Mouse (Mus musculus): ENCODE measurements at regions not wholly inside any gene's neighbourhood (a gene's known extent, or its start where the extent isn't known, plus 50 kb on each side); places are given as distances from the start of the nearest gene placed in this dataset.

DNA sequence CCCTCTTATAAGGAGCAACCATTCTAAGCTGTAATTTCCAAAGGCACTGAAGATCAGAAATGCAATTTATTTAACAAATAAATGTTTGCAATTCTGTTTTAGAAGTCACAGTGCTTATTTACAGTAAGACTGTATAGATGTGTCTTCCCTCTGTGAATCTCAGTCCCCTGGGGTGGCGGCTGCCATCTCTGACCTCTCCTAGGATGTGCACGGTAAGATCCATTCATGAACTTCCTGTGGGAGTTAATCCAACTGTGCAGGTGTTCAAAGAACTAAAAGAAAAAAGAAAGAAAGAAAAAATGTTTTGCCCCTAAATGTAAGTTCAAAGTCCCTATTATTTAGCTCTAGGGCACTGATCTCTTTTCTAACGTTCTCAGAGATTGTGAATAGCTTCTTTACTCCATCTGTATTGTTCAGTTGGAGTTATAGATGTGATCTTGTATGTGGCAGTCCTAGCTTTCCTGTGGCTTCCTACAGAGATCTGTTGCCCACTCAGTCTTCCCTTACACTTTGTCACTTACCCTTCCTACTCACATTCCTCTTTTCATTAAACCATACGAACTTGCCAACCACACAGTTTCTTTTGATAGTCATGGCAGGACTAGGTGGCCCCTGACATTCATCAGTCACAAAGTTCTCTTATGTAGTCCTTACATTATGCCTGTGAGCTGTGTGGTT is 346.0 kb upstream of the Alcam start:
- no peak for ATAC-seq (replicated peaks; ENCODE audit: low read depth, poor library complexity, severe bottlenecking)

- ATAC-seq (replicated peaks; ENCODE audit: low read depth, poor library complexity, severe bottlenecking), result no peak
Observed at GRCm38 (mm10) chr16:52795184-52795583, 341.3 kb upstream of the Alcam start.

- ATAC-seq (replicated peaks; ENCODE audit: low read depth, poor library complexity, severe bottlenecking), result no peak
Observed at GRCm38 (mm10) chr16:52789946-52790345, 336.1 kb upstream of the Alcam start.

GRCm38 (mm10) chr16:52747744-52748143 is 293.9 kb upstream of the Alcam start:
- ATAC-seq (replicated peaks; ENCODE audit: low read depth, poor library complexity, severe bottlenecking), result no peak

- ATAC-seq (replicated peaks; ENCODE audit: low read depth, poor library complexity, severe bottlenecking), result no peak
Observed at GRCm38 (mm10) chr16:52746186-52746585, 292.3 kb upstream of the Alcam start.

GRCm38 (mm10) chr16:52744720-52745119 is 290.8 kb upstream of the Alcam start:
- ATAC-seq (replicated peaks; ENCODE audit: low read depth, poor library complexity, severe bottlenecking), result no peak

DNA sequence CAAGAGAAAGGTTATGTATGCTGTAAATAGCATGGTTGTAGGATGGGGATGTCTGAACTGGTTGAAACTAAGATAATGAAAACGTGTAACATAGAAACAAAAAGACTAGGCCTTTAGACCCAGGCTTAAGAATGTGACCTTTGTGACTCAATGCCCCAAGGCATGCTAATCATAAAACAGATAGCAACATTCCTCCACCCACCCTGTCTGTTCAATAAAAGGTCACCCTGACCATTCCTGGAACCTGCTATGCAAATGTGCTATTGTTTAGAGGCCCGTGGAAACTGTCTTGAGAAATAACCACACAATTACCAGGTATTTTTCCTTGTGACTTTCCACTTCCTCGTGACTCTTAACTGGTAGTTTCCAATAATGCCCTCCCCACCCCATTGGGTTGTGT is 288.3 kb upstream of the Alcam start:
- no peak for ATAC-seq (replicated peaks; ENCODE audit: low read depth, poor library complexity, severe bottlenecking)

DNA sequence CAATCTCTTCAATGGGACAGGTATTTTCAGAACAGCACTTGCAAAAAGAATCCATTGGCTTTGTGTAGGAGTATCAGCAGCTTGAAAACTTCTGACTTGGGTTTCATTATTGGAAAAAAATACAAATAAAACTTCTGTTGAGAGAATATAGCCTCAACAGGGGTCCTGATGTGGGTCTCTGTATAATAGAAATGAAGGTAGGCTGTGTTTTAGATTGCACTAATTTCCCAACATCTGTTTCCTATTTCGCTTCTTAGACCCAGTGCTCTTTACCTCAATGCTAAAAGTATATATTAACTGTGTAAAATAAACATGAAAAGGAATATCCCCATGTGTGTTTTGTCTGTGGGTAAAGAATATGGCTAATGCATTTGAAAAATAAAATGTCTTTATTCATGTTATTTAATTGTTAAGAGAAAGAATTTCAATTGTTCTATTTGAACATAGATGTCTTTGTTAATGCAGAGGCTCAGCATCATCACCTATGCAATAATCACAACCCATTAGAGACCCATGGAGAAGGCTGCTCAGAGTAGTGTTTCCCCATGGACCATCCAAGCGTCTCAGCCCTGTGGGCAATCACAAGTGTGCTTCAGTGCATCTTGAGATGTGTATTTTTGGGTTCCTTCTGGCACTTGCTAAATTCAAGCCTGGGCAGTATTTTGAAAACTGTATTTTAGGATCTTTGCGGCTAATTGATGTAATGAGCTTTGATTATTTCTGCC is 272.4 kb upstream of the Alcam start:
- ATAC-seq (replicated peaks; ENCODE audit: low read depth, poor library complexity, severe bottlenecking), result no peak

DNA sequence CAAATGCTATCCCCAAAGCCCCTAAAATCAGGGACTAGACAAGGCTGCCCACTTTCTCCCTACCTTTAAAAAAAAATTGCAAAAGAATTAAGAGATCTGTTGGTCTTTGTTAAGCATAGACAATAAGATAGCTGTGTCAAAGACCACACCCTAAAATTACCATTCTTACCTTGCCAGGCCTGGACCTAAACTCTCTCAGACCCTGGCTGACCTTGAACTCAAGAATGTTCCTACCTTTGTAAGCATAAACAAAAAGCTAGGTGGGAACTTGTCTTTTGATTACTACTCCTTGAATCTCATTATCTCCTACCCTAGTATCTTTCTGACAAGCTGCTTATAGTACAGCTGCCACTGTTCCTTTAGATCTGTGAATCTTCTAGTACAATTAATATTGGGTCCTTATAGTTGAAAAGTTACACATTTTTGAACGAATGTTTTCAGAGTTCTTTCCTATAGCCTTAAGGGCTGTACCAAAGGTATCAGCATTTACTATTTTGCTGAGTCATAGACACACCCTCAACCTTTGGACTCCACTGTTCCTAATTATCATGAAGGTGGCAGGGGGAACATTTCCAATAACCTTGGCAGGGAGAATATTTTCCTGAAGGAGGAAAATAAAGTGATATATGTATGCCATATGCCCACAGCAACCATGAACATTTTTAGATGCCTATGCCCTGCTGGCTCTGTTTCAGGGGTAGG is 264.5 kb upstream of the Alcam start:
- no peak for ATAC-seq (replicated peaks; ENCODE audit: low read depth, poor library complexity, severe bottlenecking)

- ATAC-seq (replicated peaks; ENCODE audit: low read depth, poor library complexity, severe bottlenecking), result no peak
Observed at GRCm38 (mm10) chr16:52690272-52690671, 236.4 kb upstream of the Alcam start.

- ATAC-seq (replicated peaks; ENCODE audit: low read depth, poor library complexity, severe bottlenecking), result no peak
Observed at GRCm38 (mm10) chr16:52654825-52655224, 201.0 kb upstream of the Alcam start.

Data from common myeloid progenitor, adult 5-6 weeks (primary cell).